Mouse (Mus musculus): ENCODE measurements around the gene Ddah1. TPM values are rescaled to one million over a fixed set of nuclear protein-coding genes. Genes with fewer than 3 reads are reported as not detected.

Ddah1 gene
- polyA plus RNA-seq, 1 experiment, result not detected

DNA sequence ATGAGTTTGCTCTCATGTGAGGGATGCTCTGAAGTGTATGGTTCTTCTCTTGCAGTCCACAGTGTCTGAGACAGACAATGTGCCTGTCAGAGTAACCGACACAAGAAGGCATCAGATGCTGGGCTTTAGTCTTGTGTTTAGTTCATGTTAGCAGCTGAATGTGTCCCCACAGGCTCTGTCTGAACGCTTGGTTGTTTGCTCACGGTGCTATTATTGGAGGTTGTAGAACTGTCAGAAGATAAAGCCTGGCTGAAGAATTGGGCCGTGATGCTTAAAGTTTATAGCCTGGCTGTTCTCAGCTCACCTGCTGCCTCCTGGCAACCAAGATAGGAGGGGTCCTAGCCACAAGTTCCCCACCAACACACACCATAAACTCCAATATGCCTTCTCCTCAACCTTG lies 104.0 kb downstream of the Ddah1 start:
- no peak for TF ChIP-seq GATA1 (IDR thresholded peaks at IDR 0.05; ENCODE audit: low read length)

- TF ChIP-seq GATA1 (IDR thresholded peaks at IDR 0.05; ENCODE audit: low read length), result no peak
These were observed 105.7 kb downstream of the Ddah1 start for GRCm38 (mm10) chr3:145864033-145864712.

DNA sequence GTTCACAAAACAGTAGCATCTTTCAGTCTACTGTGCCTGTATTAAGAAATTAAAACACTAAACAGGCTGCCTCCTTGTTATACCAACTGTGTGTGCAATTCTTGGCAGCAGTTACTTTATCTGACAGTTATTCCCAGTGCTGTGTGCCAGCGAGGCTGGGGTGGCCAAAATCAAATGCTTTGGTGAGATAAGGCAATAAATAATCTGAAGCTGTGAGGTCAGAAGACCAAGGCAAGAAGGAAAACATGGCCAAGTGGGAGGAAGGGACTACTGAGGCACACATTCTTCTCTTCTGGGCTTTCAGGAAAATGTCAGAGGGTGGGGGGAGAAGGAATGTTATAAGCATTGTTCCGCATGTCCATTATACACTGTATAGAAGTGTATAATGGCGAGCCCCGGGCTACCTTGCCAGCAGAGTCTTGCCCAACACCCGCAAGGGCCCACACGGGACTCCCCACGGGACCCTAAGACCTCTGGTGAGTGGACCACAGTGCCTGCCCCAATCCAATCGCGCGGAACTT lies 106.3 kb downstream of the Ddah1 start:
- no peak for TF ChIP-seq GATA1 (IDR thresholded peaks at IDR 0.05; ENCODE audit: low read length)

- no peak for TF ChIP-seq GATA1 (IDR thresholded peaks at IDR 0.05; ENCODE audit: low read length)
These were observed 114.2 kb downstream of the Ddah1 start for GRCm38 (mm10) chr3:145872680-145873079.

GRCm38 (mm10) chr3:145873271-145873670 lies 114.8 kb downstream of the Ddah1 start:
- TF ChIP-seq GATA1 (IDR thresholded peaks at IDR 0.05; ENCODE audit: low read length), result no peak

DNA sequence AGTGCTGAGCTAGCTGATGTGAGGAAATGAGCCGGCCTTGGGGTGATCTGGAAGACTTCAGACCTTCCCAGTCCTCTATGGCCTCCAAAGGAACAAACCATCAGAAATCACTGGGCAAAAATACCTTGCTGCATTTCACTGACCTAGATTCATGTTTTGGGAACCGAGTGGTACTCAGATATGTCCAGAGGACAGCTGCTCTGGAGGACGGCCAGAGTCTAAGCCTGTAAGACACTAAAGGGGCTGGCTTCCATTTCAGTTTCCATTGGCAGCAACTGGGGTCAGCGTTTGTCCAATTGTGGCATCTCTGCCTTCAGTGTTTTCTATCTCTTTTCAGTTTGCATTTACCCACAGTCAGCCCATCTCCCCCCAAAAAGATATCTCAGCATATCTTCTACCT lies 115.7 kb downstream of the Ddah1 start:
- no peak for TF ChIP-seq GATA1 (IDR thresholded peaks at IDR 0.05; ENCODE audit: low read length)

DNA sequence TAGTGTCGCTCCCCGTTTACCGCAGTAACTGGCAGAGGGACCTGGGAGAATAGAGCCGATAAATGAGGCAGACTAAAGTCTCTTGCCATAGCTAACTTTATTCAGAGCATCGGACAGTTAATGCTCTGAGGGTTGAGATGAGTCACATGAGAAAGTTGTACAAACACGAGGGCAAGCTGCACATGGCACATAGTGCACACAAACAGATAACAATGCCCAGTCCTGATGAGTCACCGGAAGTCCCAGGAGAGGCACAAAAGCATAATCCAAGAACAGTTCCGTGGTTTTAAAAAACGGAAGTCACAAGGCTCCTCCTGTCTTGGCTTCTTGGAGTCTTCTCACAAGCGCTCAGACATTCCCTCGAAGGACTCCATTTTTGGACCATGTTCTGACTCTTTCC lies 117.6 kb downstream of the Ddah1 start:
- TF ChIP-seq GATA1 (IDR thresholded peaks at IDR 0.05; ENCODE audit: low read length), result no peak

GRCm38 (mm10) chr3:145880335-145880734 lies 121.9 kb downstream of the Ddah1 start:
- TF ChIP-seq GATA1 (IDR thresholded peaks at IDR 0.05; ENCODE audit: low read length), result no peak

- TF ChIP-seq GATA1 (IDR thresholded peaks at IDR 0.05; ENCODE audit: low read length), result no peak
These were observed 123.8 kb downstream of the Ddah1 start for GRCm38 (mm10) chr3:145882076-145882874.

DNA sequence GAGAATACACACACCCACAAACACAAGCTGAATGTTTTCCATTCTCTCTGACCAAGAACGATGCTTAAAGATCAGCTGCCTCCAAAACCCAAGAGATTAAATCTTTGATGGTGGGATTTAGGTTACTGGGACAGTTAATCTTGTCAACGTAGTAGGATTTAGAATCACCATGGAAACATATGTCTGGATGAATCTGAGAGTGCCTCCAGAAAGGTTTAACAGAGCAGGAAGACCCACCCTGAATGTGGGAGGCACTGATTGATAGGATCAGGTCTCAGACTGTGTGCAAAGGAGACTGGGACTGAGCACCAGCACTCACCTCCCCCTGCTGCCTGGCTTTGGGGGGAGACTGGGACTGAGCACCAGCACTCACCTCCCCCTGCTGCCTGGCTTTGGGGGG lies 124.8 kb downstream of the Ddah1 start:
- TF ChIP-seq GATA1 (IDR thresholded peaks at IDR 0.05; ENCODE audit: low read length), result no peak

- TF ChIP-seq GATA1 (IDR thresholded peaks at IDR 0.05; ENCODE audit: low read length), result no peak
These were observed 126.9 kb downstream of the Ddah1 start for GRCm38 (mm10) chr3:145885376-145885775.

DNA sequence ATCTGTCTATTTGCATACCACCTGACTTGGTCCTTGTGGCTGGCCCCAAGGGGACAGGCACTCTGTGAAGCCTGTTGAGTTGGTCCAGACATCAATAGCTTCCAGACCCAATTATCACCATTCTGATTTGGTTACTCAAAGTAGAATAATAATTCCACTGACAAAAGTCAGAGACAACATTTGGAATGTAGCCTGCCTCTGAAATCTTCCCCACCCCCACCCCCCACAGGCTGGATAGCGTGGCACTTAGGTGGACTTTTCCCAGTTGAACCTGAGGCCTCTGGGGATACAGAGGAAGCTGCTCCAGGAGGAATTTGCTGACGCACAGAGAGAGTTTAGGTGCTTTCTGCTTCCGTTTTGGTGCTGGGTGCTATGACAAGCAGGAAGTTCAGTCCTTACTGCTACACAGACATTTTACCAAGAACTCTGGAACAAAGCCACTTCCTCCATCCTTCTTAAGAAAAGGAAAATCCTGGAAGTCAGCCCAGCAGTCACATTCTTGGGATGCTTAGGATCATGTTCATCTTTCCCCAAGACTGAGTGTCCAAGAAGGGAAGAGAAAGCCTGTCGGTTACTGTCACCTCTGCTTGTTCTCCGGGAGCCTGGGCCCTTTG lies 127.5 kb downstream of the Ddah1 start:
- no peak for TF ChIP-seq GATA1 (IDR thresholded peaks at IDR 0.05; ENCODE audit: low read length)

GRCm38 (mm10) chr3:145887430-145887971 lies 129.0 kb downstream of the Ddah1 start:
- TF ChIP-seq GATA1 (IDR thresholded peaks at IDR 0.05; ENCODE audit: low read length), result no peak

GRCm38 (mm10) chr3:145890346-145891132 lies 132.1 kb downstream of the Ddah1 start:
- TF ChIP-seq GATA1 (IDR thresholded peaks at IDR 0.05; ENCODE audit: low read length), result no peak

DNA sequence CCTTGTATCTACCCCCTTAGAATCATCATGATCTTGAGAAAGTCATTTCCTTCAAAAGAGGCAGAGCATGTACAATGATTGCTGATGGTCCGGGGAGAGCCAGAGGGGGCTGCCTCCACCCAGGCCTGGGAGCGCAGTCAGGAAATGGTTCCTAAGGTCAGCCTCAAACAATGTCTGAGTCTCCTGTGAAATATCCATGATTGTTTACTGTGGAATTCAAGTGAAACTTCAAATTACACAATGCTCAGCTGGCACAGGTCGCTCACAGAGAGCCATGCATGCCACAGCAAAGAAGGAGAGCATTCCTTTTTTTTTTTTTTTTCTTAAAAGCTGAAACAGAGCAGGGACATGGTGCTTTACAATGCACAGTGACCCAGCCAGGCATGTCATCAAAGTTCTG lies 134.0 kb downstream of the Ddah1 start:
- no peak for TF ChIP-seq GATA1 (IDR thresholded peaks at IDR 0.05; ENCODE audit: low read length)

Data from G1E-ER4 (cell line).